Mouse (Mus musculus): ENCODE results near the gene Mrpl40. TPM values are rescaled to one million over a fixed set of nuclear protein-coding genes. Genes with fewer than 3 reads are reported as not detected.
A peak's percentile ranks its signal among the peaks of the same experiment; 100 is the strongest.
"Not testable (repeated sequence)": the region's sequence is repeated elsewhere in the genome, so short reads cannot be mapped to it uniquely, and the experiment has no call there.

Gene Mrpl40
- total RNA-seq (2021) = 57.3 and 64.7 TPM in 2 replicates
- long read RNA-seq, transcript Mrpl40-201 (4 exons, 1,280 nt) = major isoform, 40 of 51 reads
- long read RNA-seq, partial matches to known transcripts = 2 of 51 reads
- long read RNA-seq, other reads (novel, unspliced or antisense) = 3 of 51 reads

- peak; percentile 96 for DNase-seq
Observed at GRCm38 (mm10) chr16:18876442-18877308, at the start of gene Mrpl40, which contains the start of gene Hira. Mrpl40 (minus strand) TSS chr16:18876862. Hira (plus strand) TSS chr16:18877037.

- DNase-seq = no peak
Observed at GRCm38 (mm10) chr16:18921771-18922170, 45.1 kb upstream of the Mrpl40 start.

GRCm38 (mm10) chr16:18916064-18916463 lies 39.4 kb upstream of the Mrpl40 start:
- no peak for DNase-seq

DNA sequence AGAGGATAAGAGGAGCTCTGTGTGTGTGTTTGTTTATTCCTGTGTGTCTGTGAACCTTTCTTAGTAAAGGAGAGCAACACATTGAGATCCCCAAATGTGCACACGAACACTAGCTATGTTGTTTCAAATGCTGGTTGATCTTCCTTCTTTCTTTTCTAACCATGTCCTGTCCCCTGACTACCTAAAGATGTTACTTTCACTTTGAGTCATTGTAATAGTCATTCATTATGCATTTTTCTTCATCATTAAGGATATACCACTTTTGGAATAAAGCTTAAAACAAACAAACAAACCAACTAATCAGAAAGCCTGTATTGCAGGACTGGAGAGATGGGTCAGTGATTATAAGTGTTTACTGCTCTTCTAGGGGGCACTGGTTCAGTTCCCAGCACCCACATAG lies 29.0 kb upstream of the Mrpl40 start:
- no peak for DNase-seq

DNA sequence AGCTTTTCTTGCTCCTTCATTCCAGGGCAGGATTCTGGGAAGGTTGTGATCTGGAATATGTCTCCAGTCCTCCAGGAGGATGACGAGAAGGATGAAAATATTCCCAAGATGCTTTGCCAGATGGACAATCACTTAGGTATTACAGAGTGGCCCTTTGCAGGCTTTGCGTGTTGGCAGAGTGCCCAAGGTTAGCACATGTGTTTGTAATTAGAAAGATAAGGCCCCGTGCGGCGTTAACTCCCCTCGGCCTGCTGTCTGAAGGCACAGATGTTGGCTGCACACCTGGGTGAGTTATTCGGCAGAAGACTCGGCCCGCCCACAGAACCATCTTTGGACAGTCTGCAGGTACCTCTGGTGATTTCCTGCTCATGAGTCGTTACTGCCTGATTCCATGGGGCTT lies 19.8 kb upstream of the Mrpl40 start:
- no peak for DNase-seq

GRCm38 (mm10) chr16:18895249-18895648 lies 18.6 kb upstream of the Mrpl40 start:
- no peak for DNase-seq

- no peak for DNase-seq
Observed at GRCm38 (mm10) chr16:18893840-18894372, 17.2 kb upstream of the Mrpl40 start.

- no peak for DNase-seq
Observed at GRCm38 (mm10) chr16:18884044-18884443, 7.4 kb upstream of the Mrpl40 start.

DNA sequence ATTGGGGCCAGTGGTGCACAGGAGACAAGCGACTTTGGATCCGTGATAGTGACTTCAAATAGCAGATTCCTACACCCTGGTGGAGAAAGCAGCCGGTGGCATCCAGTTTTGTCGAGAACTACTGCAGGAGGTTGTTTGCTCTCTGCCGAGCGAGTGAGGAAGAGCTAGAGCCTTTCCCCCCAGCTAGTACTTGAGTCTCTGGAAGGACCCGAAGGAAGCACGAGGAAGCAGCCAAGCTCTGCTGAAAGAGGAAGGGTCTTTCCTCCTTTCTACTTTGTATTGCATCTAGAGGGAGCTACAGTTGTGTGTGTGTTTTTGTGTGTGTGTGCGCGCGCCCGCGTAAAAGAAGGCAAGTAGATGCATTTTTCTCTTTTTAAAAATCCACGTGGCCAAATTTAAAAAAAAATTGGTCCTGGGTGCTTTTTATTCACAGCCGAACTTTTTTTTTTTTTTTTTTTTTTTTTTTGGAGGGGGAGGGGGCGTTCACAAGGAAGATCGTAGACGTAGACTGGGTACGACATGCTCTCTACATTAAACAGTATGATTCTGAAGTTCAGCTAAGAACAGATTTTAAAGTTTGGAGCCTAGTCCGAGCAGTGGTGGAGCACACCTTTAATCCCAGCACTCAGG lies 1.5 kb upstream of the Mrpl40 start:
- DNase-seq = no peak

DNA sequence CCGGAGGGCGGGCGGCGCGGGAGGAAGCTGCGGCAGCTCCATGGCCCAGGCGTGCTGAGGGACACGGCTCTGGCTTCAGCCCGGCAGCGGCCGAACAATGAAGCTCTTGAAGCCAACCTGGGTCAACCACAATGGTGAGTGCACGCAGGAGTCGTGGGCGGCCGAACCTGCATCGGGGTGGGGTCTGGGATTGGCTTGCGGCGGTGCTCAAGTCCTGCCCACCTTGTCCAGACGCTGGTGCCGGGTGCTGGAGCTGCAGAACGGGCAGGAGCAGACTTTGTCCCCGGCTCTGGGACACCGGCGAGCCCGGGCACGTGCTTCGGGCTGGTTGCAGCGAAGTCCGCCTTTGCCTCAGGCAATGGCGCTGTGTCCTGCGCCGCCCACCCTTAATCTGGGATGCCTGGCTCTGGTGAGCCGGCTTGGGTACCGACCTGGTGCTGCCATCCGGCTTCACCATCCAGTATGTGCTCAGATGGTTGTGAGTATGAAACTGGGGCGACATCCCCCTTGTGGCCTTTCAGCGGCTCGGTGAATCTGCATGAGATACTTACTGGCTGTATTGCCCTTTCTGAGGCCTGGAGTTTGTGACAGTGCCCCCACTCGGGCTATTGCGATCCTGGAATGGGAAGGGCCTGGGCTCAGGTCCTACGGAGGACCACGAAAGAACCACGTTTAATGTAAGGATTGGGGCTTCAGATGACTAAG lies 876 bp upstream of the Mrpl40 start:
- DNase-seq = peak; percentile 37

DNA sequence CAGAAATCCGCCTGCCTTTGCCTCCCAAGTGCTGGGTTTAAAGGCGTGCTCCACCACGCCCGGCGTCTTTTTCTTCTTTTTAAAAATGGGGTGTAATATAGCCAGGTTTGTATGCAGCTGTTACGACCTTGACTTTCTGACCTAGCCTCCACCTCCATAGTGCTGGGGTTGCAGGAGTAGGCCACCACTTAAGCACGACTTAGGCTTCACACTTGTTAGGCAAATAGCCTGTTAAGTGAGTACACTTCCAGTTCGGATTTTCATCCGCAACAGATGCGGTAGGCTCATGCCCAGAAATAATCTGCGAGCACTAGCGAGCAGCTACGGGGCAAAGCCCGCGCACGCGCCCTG lies 596 bp downstream of the Mrpl40 start:
- no peak for DNase-seq

DNA sequence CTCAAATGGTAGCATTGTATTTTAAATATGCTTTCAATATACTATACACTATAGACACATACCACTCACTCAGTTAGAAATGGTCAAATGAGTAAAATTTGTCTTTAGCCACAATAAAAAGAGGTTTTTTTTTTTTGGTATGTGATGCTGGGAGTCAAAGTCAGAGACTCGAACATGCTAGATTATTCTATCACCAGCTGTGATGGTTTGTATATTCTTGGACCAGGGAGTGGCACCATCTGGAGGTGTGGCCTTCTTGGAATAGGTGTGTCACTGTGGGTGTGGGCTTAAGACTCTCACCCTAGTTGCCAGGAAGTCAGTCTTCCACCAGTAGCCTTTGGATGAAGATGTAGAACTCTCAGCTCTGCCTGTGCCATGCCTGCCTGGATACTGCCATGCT lies 6.2 kb downstream of the Mrpl40 start:
- DNase-seq = not testable (repeated sequence)

DNA sequence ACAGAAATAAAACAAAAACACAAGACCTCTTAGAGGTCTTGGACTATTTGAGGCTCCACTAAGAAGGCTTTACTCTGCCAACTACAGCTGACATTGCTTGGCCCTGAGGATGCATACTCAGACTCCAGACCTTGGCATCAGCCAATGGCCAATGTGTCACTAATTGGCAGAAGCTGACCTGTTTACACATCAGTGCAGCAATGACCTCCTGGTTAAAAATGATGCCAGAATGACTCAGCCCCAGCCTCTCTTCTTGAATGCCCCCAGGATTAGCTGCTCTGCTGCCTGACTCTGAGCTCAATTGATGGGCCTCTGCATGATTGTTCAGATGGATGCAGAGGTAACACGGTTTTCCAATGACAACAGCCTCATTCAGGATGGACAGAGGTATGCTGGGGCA lies 16.5 kb downstream of the Mrpl40 start:
- peak; percentile 40 for DNase-seq

GRCm38 (mm10) chr16:18858551-18858950 lies 18.1 kb downstream of the Mrpl40 start:
- no peak for DNase-seq

DNA sequence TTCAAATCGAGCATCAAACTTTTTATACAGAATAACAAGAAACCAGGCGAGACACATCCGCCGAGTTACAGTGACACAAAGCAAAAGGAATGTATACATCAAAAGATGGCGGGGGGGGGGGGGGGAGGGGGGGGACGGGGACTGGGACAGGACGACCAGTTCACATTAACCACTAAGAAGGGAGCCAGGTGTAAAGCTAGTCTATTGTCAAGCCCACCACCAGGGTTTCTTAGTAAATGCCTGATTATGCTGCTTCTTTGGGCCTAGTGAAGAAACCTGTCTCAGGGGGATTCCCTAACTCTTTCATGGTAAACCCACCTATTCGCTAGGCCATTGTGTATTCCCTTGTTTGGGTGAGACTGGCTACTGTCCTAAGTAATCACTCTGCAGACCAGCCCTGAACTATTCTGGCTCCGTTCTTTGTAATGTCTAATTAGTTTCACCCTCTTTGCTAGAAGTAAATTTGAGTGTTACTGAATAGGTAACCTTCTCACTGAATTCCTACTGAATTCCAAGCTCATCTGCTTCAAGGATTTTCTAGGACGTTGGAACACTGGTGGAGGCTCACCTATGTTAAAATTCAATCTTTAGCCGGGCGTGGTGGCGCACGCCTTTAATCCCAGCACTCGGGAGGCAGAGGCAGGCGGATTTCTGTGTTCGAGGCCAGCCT lies 27.0 kb downstream of the Mrpl40 start:
- DNase-seq = not testable (repeated sequence)

DNA sequence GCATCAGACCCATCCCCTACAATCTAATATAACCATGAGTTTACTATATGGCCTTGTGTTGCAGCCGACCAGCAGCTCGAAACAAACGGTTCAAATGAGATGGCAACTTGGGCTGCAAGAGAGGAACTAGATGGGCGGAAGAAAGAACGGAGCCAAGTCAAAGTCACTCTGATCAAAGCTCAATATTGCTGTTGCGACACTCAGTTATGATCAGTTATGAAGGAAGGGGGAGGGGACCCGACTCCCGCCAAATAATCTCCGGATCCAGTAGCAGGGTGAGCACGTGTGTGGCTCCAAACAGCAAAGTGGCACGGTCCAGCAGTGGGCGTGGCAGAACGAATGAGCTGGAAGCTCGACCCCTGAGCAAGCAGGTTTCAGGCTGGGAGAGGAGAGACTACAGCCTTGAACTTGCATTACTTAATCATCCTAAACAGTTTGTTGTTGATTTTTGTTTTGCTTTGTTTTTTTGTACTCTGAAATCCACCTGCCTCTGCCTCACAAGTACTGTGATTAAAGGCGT lies 30.3 kb downstream of the Mrpl40 start:
- no peak for DNase-seq

DNA sequence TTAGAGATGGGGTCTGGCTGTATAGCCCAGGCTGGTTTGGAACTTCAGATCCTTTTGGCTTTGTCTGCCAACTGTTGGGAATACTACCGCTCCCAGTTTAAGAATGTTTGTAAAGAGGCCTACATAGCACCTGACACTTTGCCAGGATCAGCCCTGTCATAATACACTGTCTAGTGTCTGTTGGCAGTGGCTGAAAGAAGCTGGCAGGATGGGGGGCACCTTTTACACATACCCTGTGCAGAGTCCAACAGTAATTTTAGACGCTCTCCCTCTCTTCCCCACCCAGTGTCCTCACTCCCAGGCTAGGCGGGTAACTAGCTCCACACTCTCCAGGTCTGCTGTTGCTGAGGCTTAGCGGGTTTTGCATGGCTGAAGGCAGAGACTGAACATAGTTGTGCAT lies 38.3 kb downstream of the Mrpl40 start:
- DNase-seq = no peak

- DNase-seq = peak; percentile 92
Observed at GRCm38 (mm10) chr16:18836468-18837208, 40.0 kb downstream of the Mrpl40 start, which contains the start of the genes 2510002D24Rik and Gm28539. 2510002D24Rik (plus strand) TSS chr16:18836578. Gm28539 (plus strand) TSS chr16:18836584.

- DNase-seq = no peak
Observed at GRCm38 (mm10) chr16:18836073-18836467, 40.6 kb downstream of the Mrpl40 start.

GRCm38 (mm10) chr16:18833486-18833885 lies 43.2 kb downstream of the Mrpl40 start:
- DNase-seq = no peak

- DNase-seq = no peak
Observed at GRCm38 (mm10) chr16:18829102-18829501, 47.6 kb downstream of the Mrpl40 start.
